Mouse (Mus musculus): ENCODE data around the gene Gm9508. TPM values are rescaled to one million over a fixed set of nuclear protein-coding genes. Genes with fewer than 3 reads are reported as not detected.
"Not testable (repeated sequence)": the region's sequence is repeated elsewhere in the genome, so short reads cannot be mapped to it uniquely, and the experiment has no call there.

Gm9508 gene
- polyA plus RNA-seq (2015; fragmentation: Nextera tagmentation; extraction: Ambion mirVana): not detected in 2 replicates

- Histone ChIP-seq H3K4me1 (no peaks in the 10 kb centered on the region), H3K27me3 (replicated peaks) (no peaks in the 10 kb centered on the region), H3K4me3 (no peak within 1 kb of the TSS), H3K9ac (no peak within 1 kb of the TSS), H3K27ac (no peak within 1 kb of the TSS), H3K36me3 (replicated peaks) (no peaks in the 10 kb centered on the region), H3K4me2 (no peak within 1 kb of the TSS), H3K9me3 (no peaks in the 10 kb centered on the region)
- WGBS: 51% methylated on average over 4 of the region's 4 CpGs
- ATAC-seq (replicated peaks): no peak
These were observed at the start of gene Gm9508 for GRCm38 (mm10) chr10:77697133-77697532. Gene Gm9508, minus strand, starts transcription at chr10:77697233.

GRCm38 (mm10) chr10:77741924-77742688 is 45.1 kb upstream of the Gm9508 start, which contains the start of gene Gm18596:
Gene Gm18596, minus strand, starts transcription at chr10:77742638.
- not testable (repeated sequence) for H3K4me1 ChIP-seq; H3K27me3 ChIP-seq (replicated peaks); H3K36me3 ChIP-seq (replicated peaks); H3K27ac ChIP-seq; H3K4me2 ChIP-seq; H3K4me3 ChIP-seq; H3K9ac ChIP-seq; H3K9me3 ChIP-seq; ATAC-seq (replicated peaks)
- 52% methylated on average over 5 of the region's 5 CpGs for WGBS

- 91% methylated on average over 4 of the region's 4 CpGs for WGBS
- Histone ChIP-seq H3K4me1 (no peaks in the 10 kb centered on the region), H3K9me3 (no peaks in the 10 kb centered on the region), H3K9ac (no peak overlapping the region), H3K27me3 (replicated peaks) (no peaks in the 10 kb centered on the region), H3K36me3 (replicated peaks) (no peaks in the 10 kb centered on the region), H3K4me2 (no peak overlapping the region), H3K4me3 (no peak overlapping the region), H3K27ac (no peak overlapping the region)
- ATAC-seq (replicated peaks): no peak
These were observed 41.9 kb upstream of the Gm9508 start for GRCm38 (mm10) chr10:77738929-77739328.

GRCm38 (mm10) chr10:77735928-77736327 is 38.9 kb upstream of the Gm9508 start:
- no peaks in the 10 kb centered on the region for H3K4me1 ChIP-seq
- no peak for ATAC-seq (replicated peaks)
- no peaks in the 10 kb centered on the region for H3K27me3 ChIP-seq (replicated peaks)
- no peak overlapping the region for H3K9ac ChIP-seq
- no peaks in the 10 kb centered on the region for H3K9me3 ChIP-seq
- no peak overlapping the region for H3K4me3 ChIP-seq
- 96% methylated on average over 1 of the region's 1 CpGs for WGBS
- no peak overlapping the region for H3K4me2 ChIP-seq
- H3K27ac ChIP-seq: no peak overlapping the region
- H3K36me3 ChIP-seq (replicated peaks): no peaks in the 10 kb centered on the region

- H3K9me3 ChIP-seq: no peaks in the 10 kb centered on the region
- 55% methylated on average over 4 of the region's 4 CpGs for WGBS
- H3K27me3 ChIP-seq (replicated peaks): no peaks in the 10 kb centered on the region
- no peak overlapping the region for H3K9ac ChIP-seq
- H3K4me1 ChIP-seq: no peaks in the 10 kb centered on the region
- no peak overlapping the region for H3K4me3 ChIP-seq
- H3K4me2 ChIP-seq: no peak overlapping the region
- H3K27ac ChIP-seq: no peak overlapping the region
- H3K36me3 ChIP-seq (replicated peaks): no peaks in the 10 kb centered on the region
- ATAC-seq (replicated peaks): no peak
These were observed 32.2 kb upstream of the Gm9508 start for GRCm38 (mm10) chr10:77729241-77729640.

GRCm38 (mm10) chr10:77728280-77728679 is 31.2 kb upstream of the Gm9508 start:
- Histone ChIP-seq H3K9ac (no peak overlapping the region), H3K4me2 (no peak overlapping the region), H3K27me3 (replicated peaks) (no peaks in the 10 kb centered on the region), H3K36me3 (replicated peaks) (no peaks in the 10 kb centered on the region), H3K4me1 (no peaks in the 10 kb centered on the region), H3K4me3 (no peak overlapping the region), H3K27ac (no peak overlapping the region), H3K9me3 (no peaks in the 10 kb centered on the region)
- ATAC-seq (replicated peaks): no peak
- WGBS: 74% methylated on average over 4 of the region's 4 CpGs

GRCm38 (mm10) chr10:77726186-77726585 is 29.2 kb upstream of the Gm9508 start, which contains the start of gene Gm10100:
Gene Gm10100, plus strand, starts transcription at chr10:77726486.
- WGBS: 44% methylated on average over 3 of the region's 3 CpGs
- no peak for ATAC-seq (replicated peaks)
- Histone ChIP-seq H3K36me3 (replicated peaks) (no peaks in the 10 kb centered on the region), H3K27me3 (replicated peaks) (no peaks in the 10 kb centered on the region), H3K9me3 (no peaks in the 10 kb centered on the region), H3K4me1 (no peaks in the 10 kb centered on the region), H3K9ac (no peak within 1 kb of the TSS), H3K4me3 (no peak within 1 kb of the TSS), H3K27ac (no peak within 1 kb of the TSS), H3K4me2 (no peak within 1 kb of the TSS)

GRCm38 (mm10) chr10:77724855-77725254 is 27.8 kb upstream of the Gm9508 start:
- H3K36me3 ChIP-seq (replicated peaks): no peaks in the 10 kb centered on the region
- H3K4me2 ChIP-seq: no peak overlapping the region
- no peak overlapping the region for H3K9ac ChIP-seq
- no peak overlapping the region for H3K27ac ChIP-seq
- no peak for ATAC-seq (replicated peaks)
- H3K9me3 ChIP-seq: no peaks in the 10 kb centered on the region
- no peaks in the 10 kb centered on the region for H3K27me3 ChIP-seq (replicated peaks)
- no peak overlapping the region for H3K4me3 ChIP-seq
- no peaks in the 10 kb centered on the region for H3K4me1 ChIP-seq
- 81% methylated on average over 8 of the region's 8 CpGs for WGBS

GRCm38 (mm10) chr10:77720299-77720698 is 23.3 kb upstream of the Gm9508 start, which contains the start of gene Krtap12-1:
Gene Krtap12-1, plus strand, starts transcription at chr10:77720599.
- not testable (repeated sequence) for H3K27me3 ChIP-seq (replicated peaks); H3K9me3 ChIP-seq
- WGBS: 81% methylated on average over 1 of the region's 1 CpGs

GRCm38 (mm10) chr10:77715507-77715906 is 18.5 kb upstream of the Gm9508 start, which contains the start of gene Gm10142:
Gene Gm10142, plus strand, starts transcription at chr10:77715807.
- Histone ChIP-seq H3K4me1 (no peaks in the 10 kb centered on the region), H3K4me3 (no peak within 1 kb of the TSS), H3K9ac (no peak within 1 kb of the TSS), H3K4me2 (no peak within 1 kb of the TSS), H3K27me3 (replicated peaks) (no peaks in the 10 kb centered on the region), H3K9me3 (no peaks in the 10 kb centered on the region), H3K27ac (no peak within 1 kb of the TSS), H3K36me3 (replicated peaks) (no peaks in the 10 kb centered on the region)
- ATAC-seq (replicated peaks): no peak
- WGBS: 79% methylated on average over 1 of the region's 1 CpGs

More at GRCm38 (mm10) chr10:77720299-77720698, 23.3 kb upstream of the Gm9508 start, which contains the start of gene Krtap12-1:
- not testable (repeated sequence) for H3K27ac ChIP-seq; ATAC-seq (replicated peaks); H3K4me3 ChIP-seq; H3K4me2 ChIP-seq; H3K9ac ChIP-seq; H3K4me1 ChIP-seq; H3K36me3 ChIP-seq (replicated peaks)

- Histone ChIP-seq H3K36me3 (replicated peaks) (no peaks in the 10 kb centered on the region), H3K4me3 (no peak overlapping the region), H3K4me1 (no peaks in the 10 kb centered on the region), H3K4me2 (no peak overlapping the region), H3K9me3 (no peaks in the 10 kb centered on the region), H3K9ac (no peak overlapping the region), H3K27ac (no peak overlapping the region), H3K27me3 (replicated peaks) (no peaks in the 10 kb centered on the region)
- no peak for ATAC-seq (replicated peaks)
- WGBS: 72% methylated on average over 4 of the region's 4 CpGs
These were observed 16.7 kb upstream of the Gm9508 start for GRCm38 (mm10) chr10:77713734-77714133.

GRCm38 (mm10) chr10:77711157-77711556 is 14.1 kb upstream of the Gm9508 start, which contains the start of gene Gm10024:
Gene Gm10024, plus strand, starts transcription at chr10:77711457.
- not testable (repeated sequence) for H3K27ac ChIP-seq; H3K4me2 ChIP-seq; ATAC-seq (replicated peaks)

GRCm38 (mm10) chr10:77709831-77710230 is 12.8 kb upstream of the Gm9508 start:
- Histone ChIP-seq H3K9me3 (no peaks in the 10 kb centered on the region), H3K9ac (no peak overlapping the region), H3K27ac (no peak overlapping the region), H3K4me3 (no peak overlapping the region), H3K36me3 (replicated peaks) (no peaks in the 10 kb centered on the region), H3K27me3 (replicated peaks) (no peaks in the 10 kb centered on the region), H3K4me1 (no peaks in the 10 kb centered on the region), H3K4me2 (no peak overlapping the region)
- WGBS: 78% methylated on average over 3 of the region's 3 CpGs
- no peak for ATAC-seq (replicated peaks)

More at GRCm38 (mm10) chr10:77711157-77711556, 14.1 kb upstream of the Gm9508 start, which contains the start of gene Gm10024:
- H3K9ac ChIP-seq; H3K4me1 ChIP-seq; H3K27me3 ChIP-seq (replicated peaks); H3K36me3 ChIP-seq (replicated peaks); H3K4me3 ChIP-seq; H3K9me3 ChIP-seq: not testable (repeated sequence)

Measured in midbrain, embryonic 15.5 days (tissue).